Mouse (Mus musculus) heart, adult 11 months (tissue): ENCODE results near the gene Exoc4.
A peak's percentile ranks its signal among the peaks of the same experiment; 100 is the strongest.

Experiments
- DNase-seq: peaks from one replicate; pipeline ENCODE4 v3.0.0; 2022

Gene Exoc4

DNA sequence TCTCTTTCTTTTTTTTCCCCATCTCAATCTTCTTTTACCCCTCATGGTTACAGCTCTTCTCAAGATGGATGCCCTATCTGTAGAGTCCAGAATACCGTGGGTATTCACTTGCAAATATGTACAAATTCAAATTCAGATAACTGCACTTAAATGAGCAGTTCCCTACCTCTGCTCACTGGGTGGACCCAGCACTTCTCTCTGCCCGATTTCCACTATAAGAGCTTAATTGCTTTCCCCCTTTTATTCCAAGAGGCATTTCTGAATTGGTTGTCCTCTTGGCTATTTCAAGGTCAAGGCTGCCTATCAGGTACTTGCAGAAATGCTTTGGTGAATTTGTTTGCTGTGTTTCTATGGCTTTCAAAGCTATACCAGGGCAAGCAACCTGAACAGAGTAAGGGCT, 521.1 kb downstream of the Exoc4 start:
- no peak for DNase-seq

- DNase-seq = no peak
Measured at GRCm38 (mm10) chr6:33772551-33773315, 523.8 kb downstream of the Exoc4 start.

- no peak for DNase-seq
Measured at GRCm38 (mm10) chr6:33792604-33793003, 543.7 kb downstream of the Exoc4 start.

DNA sequence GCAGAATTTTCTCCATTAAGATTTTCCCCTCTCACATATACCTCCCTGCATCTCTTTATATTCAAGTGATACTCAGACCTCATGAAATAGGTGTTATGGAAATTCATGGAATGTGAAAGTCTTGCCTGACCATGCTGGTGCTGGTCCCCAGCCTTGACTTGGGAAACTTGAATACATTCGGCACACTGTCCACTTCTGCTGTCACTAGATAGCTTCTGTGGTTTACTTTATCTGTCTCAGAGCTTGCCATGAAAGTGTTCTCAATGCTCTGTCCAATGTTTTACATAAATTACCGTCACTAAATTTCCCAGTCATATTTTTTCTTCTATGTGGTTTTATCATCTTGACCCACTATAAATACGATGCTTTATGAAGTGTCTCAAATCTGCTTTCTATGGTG, 552.4 kb downstream of the Exoc4 start:
- DNase-seq = no peak

DNA sequence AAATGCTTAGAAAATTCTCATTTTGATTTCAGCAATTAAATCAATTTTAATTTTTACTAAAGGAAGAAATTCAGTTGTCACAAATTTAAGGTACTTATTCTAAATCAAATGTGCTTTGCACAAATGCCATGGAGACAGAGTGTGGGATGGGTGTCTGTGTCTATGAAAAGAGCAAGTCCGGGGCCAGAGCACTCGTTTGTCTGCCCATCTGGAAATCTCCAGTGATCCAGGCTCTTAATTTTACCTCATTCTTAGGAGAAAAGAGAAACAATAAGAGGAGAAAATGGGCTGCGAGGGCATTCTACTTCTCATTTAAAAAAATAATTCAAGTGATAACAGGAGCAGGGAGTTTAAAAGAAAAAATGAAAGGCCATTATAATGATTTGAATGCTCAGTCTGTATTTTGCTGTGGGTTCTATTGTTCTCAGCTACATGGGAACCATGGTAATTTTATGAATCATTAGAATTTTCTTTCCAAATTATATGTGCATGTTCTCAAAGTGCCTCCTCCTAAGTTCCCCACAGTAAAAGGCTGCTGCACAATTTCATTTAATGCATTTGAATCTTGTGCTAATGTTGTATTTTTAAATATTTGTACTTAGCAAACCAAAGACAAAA, 554.7 kb downstream of the Exoc4 start:
- no peak for DNase-seq

DNA sequence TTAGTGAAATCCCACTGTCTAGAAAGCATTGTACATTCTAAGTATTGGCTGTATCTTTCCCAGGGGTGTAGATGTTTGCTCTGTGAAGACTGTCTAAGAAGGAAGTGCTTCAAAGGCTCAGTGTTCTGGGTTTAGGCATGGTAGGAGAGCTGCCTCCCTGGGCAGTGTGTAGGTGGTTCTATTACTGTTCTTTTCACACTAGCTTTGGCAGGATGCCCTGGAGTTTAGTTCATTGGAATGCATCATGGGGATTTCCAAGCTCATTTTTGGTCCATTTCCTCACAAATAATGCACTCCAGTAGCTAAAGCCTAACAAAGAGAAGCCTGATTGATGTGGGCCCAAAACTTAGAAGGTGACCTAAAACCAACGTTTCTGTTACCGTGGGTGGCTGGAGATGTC, 555.9 kb downstream of the Exoc4 start:
- peak; percentile 90 for DNase-seq

GRCm38 (mm10) chr6:33806072-33806782, 557.3 kb downstream of the Exoc4 start:
- DNase-seq = no peak

GRCm38 (mm10) chr6:33814386-33814785, 565.5 kb downstream of the Exoc4 start:
- peak; percentile 61 for DNase-seq

GRCm38 (mm10) chr6:33823171-33823570, 574.3 kb downstream of the Exoc4 start:
- DNase-seq = peak; percentile 61

- DNase-seq = peak; percentile 95
Measured at GRCm38 (mm10) chr6:33823777-33824302, 575.0 kb downstream of the Exoc4 start.

DNA sequence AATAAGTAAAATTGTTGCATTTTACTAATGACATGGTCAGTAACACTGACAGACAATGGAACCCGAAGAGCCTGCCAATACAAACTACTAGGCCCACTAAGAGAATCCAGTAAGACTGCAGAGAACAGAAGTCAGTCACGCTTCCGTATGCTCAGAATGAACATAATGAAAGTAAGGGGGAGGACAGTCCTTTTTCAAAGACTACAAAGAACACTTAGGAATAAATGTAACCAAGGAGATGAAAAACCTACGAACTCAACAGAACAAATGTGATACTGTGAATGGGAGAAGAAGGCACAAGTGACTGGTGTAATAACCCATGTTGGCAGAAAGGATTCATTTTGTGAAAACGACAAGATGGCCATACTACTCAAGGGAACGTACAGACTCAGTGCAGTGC, 579.6 kb downstream of the Exoc4 start:
- no peak for DNase-seq

- no peak for DNase-seq
Measured at GRCm38 (mm10) chr6:33829261-33829660, 580.4 kb downstream of the Exoc4 start.

- DNase-seq = peak; percentile 54
Measured at GRCm38 (mm10) chr6:33831276-33831675, 582.4 kb downstream of the Exoc4 start.

DNA sequence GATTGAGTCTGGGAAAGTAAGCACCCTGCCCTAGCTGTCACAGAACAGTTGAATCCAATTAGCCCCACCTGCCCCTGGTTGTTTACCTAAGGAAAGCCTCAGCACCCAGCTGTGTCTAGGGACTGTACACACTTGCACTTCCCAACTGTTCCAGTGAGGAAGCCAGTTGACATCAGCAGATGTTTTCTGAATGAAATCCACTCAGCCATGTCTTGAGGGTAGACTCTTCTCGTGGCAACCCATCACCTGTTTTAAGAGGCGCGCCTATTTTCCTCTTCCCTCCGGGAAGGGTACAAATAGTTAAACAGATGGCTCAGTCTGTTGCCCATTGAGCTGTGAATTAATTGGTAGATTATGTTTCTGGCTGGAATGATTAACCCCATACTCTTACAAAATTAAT, 584.1 kb downstream of the Exoc4 start:
- DNase-seq = peak; percentile 46

DNA sequence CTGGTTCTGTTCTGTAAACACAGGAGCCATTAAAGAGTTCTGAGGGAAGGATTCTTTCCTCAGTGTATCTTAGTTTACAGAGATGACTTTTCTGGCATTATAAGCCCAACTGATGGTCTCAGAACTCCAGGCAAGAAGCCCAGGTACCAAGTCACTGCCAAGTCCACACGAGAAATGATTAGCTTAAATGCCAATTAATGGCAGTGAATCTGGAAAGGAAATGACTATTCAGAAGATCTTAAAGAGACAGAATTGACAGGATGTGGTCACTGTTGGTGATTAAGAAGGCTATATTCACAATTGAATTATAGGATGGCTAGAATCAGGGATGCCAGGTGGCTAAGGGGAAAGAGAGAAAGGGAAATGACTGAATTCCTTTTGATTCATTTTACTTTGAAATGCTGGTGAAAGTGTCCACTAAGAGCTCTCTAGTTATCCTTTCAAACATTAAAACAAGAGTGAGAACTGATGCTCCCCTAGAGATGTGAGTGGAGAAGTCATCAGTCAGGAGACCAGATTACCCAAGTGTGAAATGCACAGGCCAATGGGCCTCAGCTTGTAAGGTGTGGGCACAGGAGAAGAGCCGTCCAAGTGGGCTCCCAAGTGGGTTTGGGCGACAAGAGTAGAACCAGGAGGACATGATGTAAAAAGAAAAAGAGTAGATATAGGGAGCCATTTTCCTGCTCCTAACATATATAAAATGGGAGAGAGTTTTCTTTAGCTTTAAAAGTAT, 587.3 kb downstream of the Exoc4 start:
- DNase-seq = peak; percentile 65

DNA sequence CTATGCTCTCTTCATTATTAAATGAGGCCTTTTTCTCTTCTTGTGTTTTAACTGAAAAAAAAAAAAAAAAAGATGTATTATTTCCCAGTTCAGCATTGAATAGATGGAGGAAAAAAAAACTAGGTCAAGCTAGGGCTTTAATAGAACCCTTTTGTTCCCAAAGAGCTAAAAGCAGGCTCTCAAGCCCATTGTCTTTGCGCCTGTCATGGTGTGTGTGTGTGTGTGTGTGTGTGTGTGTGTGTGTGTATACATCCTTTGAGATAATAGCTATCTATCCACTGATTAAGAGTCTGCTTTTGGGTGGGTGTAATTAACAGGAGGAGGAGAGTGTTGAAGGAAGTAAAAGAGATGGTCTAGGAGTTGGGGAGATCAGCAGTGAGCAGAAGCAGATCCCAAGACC, 594.0 kb downstream of the Exoc4 start:
- no peak for DNase-seq

DNA sequence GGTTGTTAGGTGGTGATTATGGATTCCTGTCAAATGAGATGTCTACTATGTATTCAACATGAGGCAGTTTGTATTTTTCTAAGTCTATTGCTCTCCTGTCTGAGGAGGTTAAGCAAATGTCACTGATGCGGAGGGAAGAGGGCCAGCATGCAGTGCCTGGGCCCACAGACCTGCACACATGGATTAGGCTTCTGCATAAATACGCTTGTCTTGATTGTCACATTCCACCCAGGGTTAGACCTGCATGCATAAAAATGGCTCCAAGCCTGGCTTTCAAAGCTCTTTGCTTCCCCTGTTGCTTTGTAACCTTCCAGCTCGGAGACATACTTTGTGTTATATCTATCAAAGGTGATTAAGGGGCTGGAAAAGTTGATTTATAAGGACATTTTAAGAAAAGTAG, 610.2 kb downstream of the Exoc4 start:
- DNase-seq = no peak

GRCm38 (mm10) chr6:33865752-33866151, 616.9 kb downstream of the Exoc4 start:
- DNase-seq = no peak

DNA sequence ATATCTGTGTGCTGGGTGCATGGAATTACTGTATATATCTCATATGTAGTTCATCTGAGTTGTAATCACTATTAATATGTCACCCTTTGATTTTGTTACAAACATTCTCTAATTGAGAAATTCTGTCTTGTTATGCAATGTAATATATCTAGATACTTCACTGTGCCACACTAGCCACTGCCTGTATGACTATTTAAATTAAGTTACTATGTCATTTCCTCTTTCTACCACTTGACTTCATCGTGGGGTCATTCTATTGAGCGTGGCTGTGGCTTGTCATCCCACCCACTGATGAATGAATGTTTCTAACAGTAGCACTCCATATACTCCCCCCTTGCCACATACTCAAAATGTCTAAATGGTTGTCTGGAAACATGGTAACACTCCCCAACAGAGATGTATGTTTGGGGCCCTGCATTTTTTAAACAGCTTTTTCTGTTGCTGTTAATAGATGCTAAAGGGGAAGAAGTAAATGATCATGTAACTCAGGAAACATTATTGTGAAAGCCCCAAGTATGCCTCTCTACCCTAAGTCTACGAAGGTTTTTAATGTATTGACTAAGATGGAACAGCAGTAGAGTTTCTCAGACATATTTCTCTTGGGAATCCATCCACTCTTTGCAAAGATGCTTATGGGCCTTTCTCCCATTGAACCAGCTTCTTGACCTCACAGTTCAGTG, 618.2 kb downstream of the Exoc4 start:
- no peak for DNase-seq

GRCm38 (mm10) chr6:33869251-33869650, 620.4 kb downstream of the Exoc4 start:
- no peak for DNase-seq

GRCm38 (mm10) chr6:33870468-33871142, 621.7 kb downstream of the Exoc4 start:
- no peak for DNase-seq

- DNase-seq = no peak
Measured at GRCm38 (mm10) chr6:33871286-33871685, 622.4 kb downstream of the Exoc4 start.
